Mouse (Mus musculus) ES-Bruce4 (cell line): Measurements from ENCODE around the gene Gm17545. TPM values are rescaled to one million over a fixed set of nuclear protein-coding genes. Genes with fewer than 3 reads are reported as not detected.

Experiments used
- H3K27ac ChIP-seq: 2 replicates; pipeline ENCODE4 v1.5.1; 2012; ENCODE audit warnings: low read length, inconsistent platforms; ENCODE audit not compliant: insufficient read depth
- H3K27me3 ChIP-seq: 2 replicates; pipeline ENCODE4 v1.6.1; 2012; ENCODE audit warnings: mild to moderate bottlenecking, low read length, inconsistent platforms; ENCODE audit not compliant: control insufficient read depth, poor library complexity, insufficient read depth, severe bottlenecking
- H3K36me3 ChIP-seq: 2 replicates; pipeline ENCODE4 v1.6.1; 2012; ENCODE audit warnings: inconsistent platforms, mild to moderate bottlenecking, low read length, moderate library complexity; ENCODE audit not compliant: control insufficient read depth, poor library complexity, insufficient read depth, severe bottlenecking
- H3K4me1 ChIP-seq: one replicate; pipeline ENCODE4 v1.8.1; 2011; ENCODE audit warnings: low read length; ENCODE audit not compliant: control insufficient read depth, insufficient read depth
- H3K4me3 ChIP-seq: 2 replicates; pipeline ENCODE4 v1.5.1; 2011; ENCODE audit warnings: low read depth, mild to moderate bottlenecking, low read length
- H3K9ac ChIP-seq: 2 replicates; pipeline ENCODE4 v1.6.1; 2012; ENCODE audit warnings: low read depth, mild to moderate bottlenecking, inconsistent platforms; ENCODE audit not compliant: poor library complexity, severe bottlenecking
- H3K9me3 ChIP-seq: replicated peaks from 2 replicates; pipeline ENCODE4 v1.6.1; 2012; ENCODE audit warnings: mild to moderate bottlenecking, low read length, inconsistent platforms; ENCODE audit not compliant: control insufficient read depth, poor library complexity, insufficient read depth, severe bottlenecking
- CTCF ChIP-seq: IDR thresholded peaks from one replicate; pipeline ENCODE4 v1.8.1; 2011; ENCODE audit warnings: low read depth, low read length
- EP300 ChIP-seq: IDR thresholded peaks from 2 replicates; pipeline ENCODE4 v1.6.1; 2011; ENCODE audit warnings: low read depth, low read length; ENCODE audit not compliant: insufficient read depth
- POLR2A ChIP-seq: IDR thresholded peaks from one replicate; pipeline ENCODE4 v1.8.1; 2011; ENCODE audit warnings: low read length; ENCODE audit not compliant: insufficient read depth
- polyA plus RNA-seq: library from polyadenylated mRNA; stranded (reverse); fragments of >200 nt; gene quantifications from 2 replicates; pipeline ENCODE4 v1.2.4, GENCODE M21; 2011; ENCODE audit warnings: low read depth; ENCODE audit not compliant: missing spikeins, insufficient read depth, insufficient read length

The Gm17545 gene
- polyA plus RNA-seq, 1 experiment = not detected

- H3K9me3 ChIP-seq = no peaks in the 10 kb centered on the region
- no peak overlapping the region for H3K27ac ChIP-seq
- TF ChIP-seq EP300 = no peak
- no peak for TF ChIP-seq POLR2A
- TF ChIP-seq CTCF = no peak
- no peaks in the 10 kb centered on the region for H3K4me1 ChIP-seq
- H3K27me3 ChIP-seq = no peaks in the 10 kb centered on the region
- H3K9ac ChIP-seq = no peak overlapping the region
- peaks cover 13% of the 10 kb centered on the region; the same call in 1 of the 2 replicates for H3K36me3 ChIP-seq
- H3K4me3 ChIP-seq = no peak overlapping the region
These were observed 4.9 kb upstream of the Gm17545 start for GRCm38 (mm10) chr9:22449209-22449608.

GRCm38 (mm10) chr9:22452697-22453096 is 1.4 kb upstream of the Gm17545 start:
- Histone ChIP-seq H3K9ac (no peak overlapping the region), H3K4me1 (no peaks in the 10 kb centered on the region), H3K36me3 (peaks cover 32% of the 10 kb centered on the region), H3K9me3 (no peaks in the 10 kb centered on the region), H3K27me3 (no peaks in the 10 kb centered on the region), H3K4me3 (no peak overlapping the region), H3K27ac (no peak overlapping the region)
- TF ChIP-seq CTCF = no peak
- TF ChIP-seq EP300 = no peak
- no peak for TF ChIP-seq POLR2A

DNA sequence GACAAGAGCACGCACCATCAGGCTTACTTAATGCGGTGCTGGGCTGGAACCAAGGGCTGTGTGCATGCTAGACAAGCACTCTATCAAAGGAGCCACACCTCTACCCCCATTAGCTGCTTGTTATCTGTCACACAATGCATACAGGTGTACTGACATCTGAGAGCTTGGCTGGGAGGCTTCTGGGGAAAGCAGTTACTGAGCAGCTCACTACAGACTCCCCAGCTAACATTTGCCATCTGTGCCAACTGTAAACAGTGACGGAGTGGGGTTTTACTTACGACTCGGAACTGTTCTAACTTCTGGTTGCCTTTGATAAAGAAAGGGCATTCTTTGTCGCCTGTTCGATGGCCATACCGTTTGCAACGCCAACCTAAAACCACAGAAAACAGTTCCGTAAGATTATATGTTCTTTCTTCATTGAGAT is 577 bp upstream of the Gm17545 start:
- Histone ChIP-seq H3K9me3 (no peaks in the 10 kb centered on the region), H3K4me3 (no peak overlapping the region), H3K27me3 (no peaks in the 10 kb centered on the region), H3K9ac (no peak overlapping the region), H3K4me1 (no peaks in the 10 kb centered on the region), H3K36me3 (peaks cover 29% of the 10 kb centered on the region), H3K27ac (no peak overlapping the region)
- no peak for TF ChIP-seq CTCF
- no peak for TF ChIP-seq EP300
- no peak for TF ChIP-seq POLR2A

DNA sequence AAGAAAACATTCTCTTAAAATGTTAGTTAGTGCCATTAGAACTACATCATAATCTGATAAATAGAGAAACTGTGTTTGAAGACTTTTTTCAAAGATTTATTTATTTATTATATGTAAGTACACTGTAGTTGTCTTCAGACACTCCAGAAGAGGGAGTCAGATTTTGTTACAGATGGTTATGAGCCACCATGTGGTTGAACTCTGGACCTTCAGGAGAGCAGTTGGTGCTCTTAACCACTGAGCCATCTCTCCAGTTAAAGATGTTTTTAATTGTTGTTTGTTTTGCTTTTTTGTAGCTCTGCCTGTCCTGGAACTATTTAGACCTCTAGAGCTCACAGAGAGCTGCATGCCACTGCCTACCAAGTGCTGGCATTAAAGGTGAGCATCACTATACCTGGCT is 951 bp downstream of the Gm17545 start:
- Histone ChIP-seq H3K27me3 (no peaks in the 10 kb centered on the region), H3K9me3 (no peaks in the 10 kb centered on the region), H3K9ac (no peak overlapping the region), H3K4me1 (no peaks in the 10 kb centered on the region), H3K36me3 (peaks cover 29% of the 10 kb centered on the region), H3K4me3 (no peak overlapping the region), H3K27ac (no peak overlapping the region)
- TF ChIP-seq CTCF = no peak
- TF ChIP-seq EP300 = no peak
- no peak for TF ChIP-seq POLR2A

- H3K27me3 ChIP-seq = no peaks in the 10 kb centered on the region
- H3K9ac ChIP-seq = no peak overlapping the region
- H3K4me1 ChIP-seq = no peaks in the 10 kb centered on the region
- H3K27ac ChIP-seq = no peak overlapping the region
- no peaks in the 10 kb centered on the region for H3K9me3 ChIP-seq
- H3K36me3 ChIP-seq = peaks cover 23% of the 10 kb centered on the region
- H3K4me3 ChIP-seq = no peak overlapping the region
- TF ChIP-seq EP300 (no peak), POLR2A (no peak), CTCF (no peak)
These were observed 3.2 kb downstream of the Gm17545 start for GRCm38 (mm10) chr9:22457142-22457835.

DNA sequence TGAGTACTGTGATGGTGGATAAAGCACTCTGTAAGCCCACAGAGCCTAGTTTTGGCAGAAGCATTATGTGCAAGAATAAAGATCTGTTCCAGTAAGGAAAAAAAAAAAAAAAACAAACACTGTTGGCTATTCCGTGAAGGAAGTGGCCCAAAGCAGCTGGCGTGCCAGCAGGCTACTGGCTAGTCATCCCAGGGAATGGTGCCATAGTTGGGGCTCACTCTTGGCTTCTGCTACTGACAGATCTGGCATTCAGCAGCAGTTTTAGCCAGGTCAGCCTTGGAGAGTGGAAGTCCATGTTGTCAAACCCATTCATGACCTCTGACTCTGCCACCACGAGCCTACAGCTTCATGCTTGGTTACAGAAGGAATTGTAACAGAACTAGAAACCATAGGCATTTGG is 7.9 kb downstream of the Gm17545 start:
- no peaks in the 10 kb centered on the region for H3K27me3 ChIP-seq
- no peak overlapping the region for H3K9ac ChIP-seq
- H3K27ac ChIP-seq = no peak overlapping the region
- no peaks in the 10 kb centered on the region for H3K9me3 ChIP-seq
- no peak overlapping the region for H3K4me3 ChIP-seq
- H3K4me1 ChIP-seq = no peaks in the 10 kb centered on the region
- H3K36me3 ChIP-seq = peaks cover 7% of the 10 kb centered on the region
- TF ChIP-seq EP300 = no peak
- TF ChIP-seq CTCF = no peak
- TF ChIP-seq POLR2A = no peak
